Mouse (Mus musculus): ENCODE results near the gene Rsph4a.
A peak's percentile ranks its signal among the peaks of the same experiment; 100 is the strongest.
"Not testable (repeated sequence)": the region's sequence is repeated elsewhere in the genome, so short reads cannot be mapped to it uniquely, and the experiment has no call there.

The Rsph4a gene

GRCm38 (mm10) chr10:33904530-33905481, at the start of gene Rsph4a:
Gene Rsph4a, plus strand, starts transcription at chr10:33905111.
- no peak for DNase-seq (ENCODE audit: low read depth in 1 of 2, low spot score in 2 of 2)

DNA sequence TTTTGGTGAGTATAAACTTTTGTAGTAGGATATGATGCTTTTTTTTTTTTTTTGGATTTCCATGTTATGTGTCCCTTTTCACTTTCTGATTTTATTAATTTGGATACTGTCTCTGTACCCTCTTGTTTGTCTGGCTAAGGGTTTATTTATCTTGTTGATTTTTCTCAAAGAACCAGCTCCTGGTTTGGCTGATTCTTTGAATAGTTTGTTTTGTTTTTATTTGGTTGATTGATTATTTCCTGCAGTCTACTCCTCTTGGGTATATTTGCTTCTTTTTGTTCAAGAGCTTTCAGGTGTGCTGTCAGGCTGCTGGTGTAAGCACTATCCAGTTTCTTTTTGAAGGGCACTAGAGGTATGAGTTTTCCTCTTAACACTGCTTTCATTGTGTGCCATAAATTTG, 47.5 kb upstream of the Rsph4a start, which contains the start of gene Sult3a1:
Gene Sult3a1, plus strand, starts transcription at position 301 of the 400 bp plus-strand sequence.
- no peak for DNase-seq (ENCODE audit: low read depth in 1 of 2, low spot score in 2 of 2)

GRCm38 (mm10) chr10:33865994-33866393, 38.9 kb upstream of the Rsph4a start:
- no peak for DNase-seq (ENCODE audit: low read depth in 1 of 2, low spot score in 2 of 2)

- DNase-seq (ENCODE audit: low read depth in 1 of 2, low spot score in 2 of 2): no peak
These were observed 34.5 kb upstream of the Rsph4a start for GRCm38 (mm10) chr10:33870441-33870840.

DNA sequence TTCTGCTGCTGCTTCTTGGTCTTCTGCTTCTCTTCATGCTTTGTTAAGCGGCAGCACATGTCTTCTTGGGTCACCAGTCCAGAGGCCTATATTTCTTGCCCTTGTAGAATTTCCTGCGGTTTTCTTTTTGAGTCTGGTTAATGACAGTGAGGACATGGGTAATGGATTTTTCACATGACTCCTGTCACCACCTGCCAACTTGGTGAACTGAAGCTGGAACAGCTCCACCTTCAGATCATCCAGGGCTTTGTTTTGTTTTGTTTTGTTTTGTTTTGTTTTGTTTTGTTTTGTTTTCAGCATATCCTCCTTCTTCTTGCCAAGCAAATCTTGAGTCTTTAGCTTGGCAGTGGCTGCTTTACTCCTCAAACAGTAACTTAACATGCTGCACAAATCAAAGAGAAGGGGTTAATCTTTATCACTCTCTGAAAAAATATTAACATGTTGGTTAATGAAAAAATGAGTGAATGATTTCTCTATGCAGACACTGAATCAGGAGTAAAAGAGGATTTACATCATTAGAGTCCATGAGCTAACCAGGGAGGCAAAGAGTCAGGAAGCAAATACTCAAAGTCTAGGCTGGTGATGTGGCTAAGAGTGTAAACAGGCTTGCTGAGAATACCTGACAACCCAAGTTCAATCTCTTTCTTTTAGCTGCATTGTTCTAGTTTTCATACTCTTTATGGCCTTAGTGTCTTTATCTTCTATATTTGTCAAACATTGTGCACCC, 32.1 kb upstream of the Rsph4a start:
- DNase-seq (ENCODE audit: low read depth in 1 of 2, low spot score in 2 of 2): no peak

DNA sequence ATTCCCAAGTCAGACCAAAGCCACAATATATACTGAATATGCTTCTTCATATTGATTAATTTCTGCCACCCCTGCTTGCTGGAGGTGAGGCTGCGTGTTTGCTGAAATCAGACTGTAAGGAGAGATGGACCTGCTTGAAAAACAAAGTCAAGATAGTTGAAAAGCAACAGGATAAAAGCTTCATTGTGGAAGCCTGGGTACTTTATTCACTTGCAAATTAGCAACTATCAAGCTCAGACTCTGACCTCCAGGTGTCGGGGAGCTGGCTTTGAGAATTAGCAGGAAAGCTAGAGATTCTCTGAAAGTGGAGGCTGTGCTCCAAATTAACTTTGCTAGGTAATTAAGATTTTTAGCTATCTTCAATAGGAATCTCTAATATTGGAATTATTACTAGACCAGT, 22.5 kb upstream of the Rsph4a start:
- not testable (repeated sequence) for DNase-seq (ENCODE audit: low read depth in 1 of 2, low spot score in 2 of 2)

- DNase-seq (ENCODE audit: low read depth in 1 of 2, low spot score in 2 of 2): not testable (repeated sequence)
These were observed 3.4 kb upstream of the Rsph4a start for GRCm38 (mm10) chr10:33901520-33901919.

DNA sequence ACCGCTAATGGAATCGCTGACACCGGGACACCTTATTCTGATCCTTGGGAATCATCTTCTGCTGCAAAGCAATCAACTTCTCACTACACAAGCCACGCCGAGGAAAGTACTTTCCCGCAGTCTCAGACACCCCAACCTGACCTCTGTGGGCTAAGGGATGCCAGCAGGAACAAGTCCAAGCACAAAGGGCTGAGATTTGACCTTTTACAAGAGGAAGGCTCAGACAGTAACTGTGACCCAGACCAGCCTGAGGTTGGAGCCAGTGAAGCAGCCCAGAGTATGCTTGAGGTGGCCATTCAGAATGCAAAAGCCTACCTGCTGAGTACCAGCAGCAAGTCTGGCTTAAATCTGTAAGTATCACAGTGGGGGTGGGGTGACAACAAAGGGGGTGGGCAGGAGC, 578 bp downstream of the Rsph4a start:
- no peak for DNase-seq (ENCODE audit: low read depth in 1 of 2, low spot score in 2 of 2)

DNA sequence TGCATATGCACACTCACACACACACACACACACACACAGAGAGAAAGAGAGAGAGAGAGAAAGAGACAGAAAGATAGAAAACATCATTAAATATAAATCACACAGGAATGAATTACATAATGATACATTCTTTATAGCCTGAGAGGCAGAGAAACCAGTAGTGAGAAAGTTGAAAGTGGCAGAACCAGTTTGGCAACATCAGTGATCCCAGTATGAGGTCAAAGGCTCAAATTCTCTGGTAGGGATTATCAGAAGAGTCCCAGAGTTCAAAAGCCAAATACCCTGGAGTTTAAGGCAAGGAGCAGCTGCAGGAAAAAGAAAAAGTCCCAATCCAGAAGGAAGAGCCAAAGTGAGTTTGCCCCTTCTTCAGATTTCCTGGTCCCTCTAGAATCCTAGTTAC, 35.8 kb downstream of the Rsph4a start:
- no peak for DNase-seq (ENCODE audit: low read depth in 1 of 2, low spot score in 2 of 2)

DNA sequence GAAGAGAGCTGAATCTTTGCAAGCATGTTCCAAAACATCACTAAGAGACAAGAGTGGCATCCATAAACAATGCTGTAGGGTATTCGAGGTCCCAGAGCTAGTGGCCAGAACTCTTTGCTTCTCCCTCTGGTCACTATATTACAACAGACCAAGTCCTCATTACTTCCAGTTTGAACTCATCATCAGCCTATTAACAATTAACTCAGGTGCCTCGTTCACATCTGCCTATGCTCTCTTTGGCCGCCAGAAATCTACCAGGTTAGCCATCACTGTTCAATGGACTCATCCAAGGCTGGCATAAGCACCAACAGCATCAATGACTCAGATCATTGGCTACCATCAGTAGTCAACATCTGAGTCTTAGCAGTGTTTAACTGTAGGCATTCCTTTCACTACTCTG, 40.5 kb downstream of the Rsph4a start:
- DNase-seq (ENCODE audit: low read depth in 1 of 2, low spot score in 2 of 2): no peak

GRCm38 (mm10) chr10:33946336-33946735, 41.4 kb downstream of the Rsph4a start:
- no peak for DNase-seq (ENCODE audit: low read depth in 1 of 2, low spot score in 2 of 2)

- DNase-seq (ENCODE audit: low read depth in 1 of 2, low spot score in 2 of 2): peak; percentile 70 to 73
These were observed 46.1 kb downstream of the Rsph4a start, which contains the start of gene Zup1 for GRCm38 (mm10) chr10:33950803-33951583. Gene Zup1, minus strand, starts transcription at chr10:33951269.

GRCm38 (mm10) chr10:33952509-33952908, 47.6 kb downstream of the Rsph4a start:
- DNase-seq (ENCODE audit: low read depth in 1 of 2, low spot score in 2 of 2): no peak

All from monocyte, adult 2 months (primary cell).